Mouse (Mus musculus) stomach, postnatal 0 days (tissue): ENCODE results near the gene Lrg1. TPM values are rescaled to one million over a fixed set of nuclear protein-coding genes. Genes with fewer than 3 reads are reported as not detected.

Experiments used
- ATAC-seq: fragments of 200-750 bp; cut with Nextera tagmentation; 2 replicates; pipeline ENCODE4 v1.8.0; 2017; ENCODE audit not compliant: low FRiP score, low TSS enrichment
- DNase-seq: peaks from one replicate; pipeline ENCODE4 v3.0.0-alpha.2; 2016; ENCODE audit warnings: low spot score
- H3K27ac ChIP-seq: fragments of 300-500 bp; sonication (generic); replicated peaks from 2 replicates; pipeline ENCODE4 v1.5.1; 2014; ENCODE audit warnings: mild to moderate bottlenecking, control low read depth
- H3K27me3 ChIP-seq: fragments of 300-500 bp; sonication (generic); 2 replicates; pipeline ENCODE4 v1.6.1; 2014; ENCODE audit warnings: low read length; ENCODE audit not compliant: control insufficient read depth, insufficient read depth
- H3K36me3 ChIP-seq: fragments of 300-500 bp; sonication (generic); 2 replicates; pipeline ENCODE4 v1.6.1; 2014; ENCODE audit warnings: low read length, mixed read lengths; ENCODE audit not compliant: control insufficient read depth, insufficient read depth
- H3K4me1 ChIP-seq: fragments of 300-500 bp; sonication (generic); replicated peaks from 2 replicates; pipeline ENCODE4 v1.6.1; 2014; ENCODE audit warnings: antibody characterized with exemption; ENCODE audit not compliant: control insufficient read depth, insufficient read depth
- H3K4me2 ChIP-seq: fragments of 300-500 bp; sonication (generic); replicated peaks from 2 replicates; pipeline ENCODE4 v1.6.1; 2014; ENCODE audit warnings: low read depth, mild to moderate bottlenecking, control low read depth, moderate library complexity
- H3K4me3 ChIP-seq: fragments of 300-500 bp; sonication (generic); 2 replicates; pipeline ENCODE4 v1.5.1; 2014; ENCODE audit warnings: low read depth, low read length, control low read depth
- H3K9ac ChIP-seq: fragments of 300-500 bp; sonication (generic); 2 replicates; pipeline ENCODE4 v1.6.1; 2014; ENCODE audit warnings: mild to moderate bottlenecking, low read length, control low read depth, mixed read lengths
- H3K9me3 ChIP-seq: fragments of 300-500 bp; sonication (generic); 2 replicates; pipeline ENCODE4 v1.6.1; 2016; ENCODE audit warnings: low read length; ENCODE audit not compliant: control insufficient read depth
- CTCF ChIP-seq: IDR thresholded peaks from 2 replicates; pipeline ENCODE4 v1.5.1; 2016; ENCODE audit warnings: antibody characterized with exemption, low read depth, mild to moderate bottlenecking, moderate library complexity
- EP300 ChIP-seq: optimal IDR thresholded peaks from 2 replicates; pipeline ENCODE3; 2016; ENCODE audit warnings: antibody characterized with exemption
- WGBS: fragments of 180-500 bp; shearing (Covaris S2); extraction: QIAGEN DNeasy Blood & Tissue Kit; methylation state at CpG from one replicate; pipeline ENCODE4 v1.1.7; 2014; 5-methylcytosine and 5-hydroxymethylcytosine counted together
- polyA plus RNA-seq: library from polyadenylated mRNA; unstranded; fragments of >200 nt; fragmentation: Nextera tagmentation; extraction: Ambion mirVana; gene quantifications from 2 replicates; pipeline ENCODE4 v1.2.1, GENCODE M21; 2015

The Lrg1 gene
- polyA plus RNA-seq, 1 experiment from 2014 or later, result 1.2 TPM

- Histone ChIP-seq H3K27ac (no peak overlapping the region), H3K9ac (no peak overlapping the region), H3K4me3 (no peak overlapping the region), H3K27me3 (no peaks in the 10 kb centered on the region), H3K9me3 (no peaks in the 10 kb centered on the region), H3K36me3 (no peaks in the 10 kb centered on the region), H3K4me2 (peak overlapping the region; percentile 72), H3K4me1 (peaks cover 10% of the 10 kb centered on the region; the same call in 1 of the 2 replicates)
- TF ChIP-seq CTCF (no peak), EP300 (no peak)
- WGBS, result 50% methylated on average over 6 of the region's 6 CpGs
- DNase-seq, result peak; percentile 80
- ATAC-seq, result peak; percentile 61
Observed at GRCm38 (mm10) chr17:56163523-56164102, 41.8 kb upstream of the Lrg1 start.

GRCm38 (mm10) chr17:56162231-56162774 is 40.5 kb upstream of the Lrg1 start, which contains the start of gene Tnfaip8l1:
Tnfaip8l1 (plus strand) TSS chr17:56162477.
- H3K4me1 ChIP-seq, result peaks cover 10% of the 10 kb centered on the region; the same call in 1 of the 2 replicates
- DNase-seq (peak; percentile 96), ATAC-seq (peak; percentile 96)
- 1% methylated on average over 30 of the region's 30 CpGs for WGBS
- no peaks in the 10 kb centered on the region for H3K36me3 ChIP-seq
- TF ChIP-seq CTCF (peak; percentile 23), EP300 (no peak)
- peak within 1 kb of the TSS; percentile 35; the same call in 1 of the 2 replicates for H3K27ac ChIP-seq
- H3K9me3 ChIP-seq, result no peaks in the 10 kb centered on the region
- peak within 1 kb of the TSS; percentile 72 for H3K4me2 ChIP-seq
- H3K27me3 ChIP-seq, result 0 out of 2 replicates have a peak, but pooled peaks cover 2% of the 10 kb centered on the region
- H3K9ac ChIP-seq, result peak within 1 kb of the TSS; percentile 38; the same call in 1 of the 2 replicates
- peak within 1 kb of the TSS; percentile 37 for H3K4me3 ChIP-seq

- Histone ChIP-seq H3K9ac (no peak overlapping the region), H3K4me1 (peaks cover 8% of the 10 kb centered on the region; the same call in 1 of the 2 replicates), H3K36me3 (no peaks in the 10 kb centered on the region), H3K9me3 (no peaks in the 10 kb centered on the region), H3K27me3 (0 out of 2 replicates have a peak, but pooled peaks cover 2% of the 10 kb centered on the region), H3K4me3 (no peak overlapping the region), H3K27ac (no peak overlapping the region), H3K4me2 (no peak overlapping the region)
- ATAC-seq, result no peak
- 6% methylated on average over 9 of the region's 9 CpGs for WGBS
- peak; percentile 75 for DNase-seq
- TF ChIP-seq EP300 (no peak), CTCF (peak; percentile 93)
Observed at GRCm38 (mm10) chr17:56159729-56160128, 37.9 kb upstream of the Lrg1 start.

- Histone ChIP-seq H3K9me3 (no peaks in the 10 kb centered on the region), H3K9ac (no peak overlapping the region), H3K27me3 (0 out of 2 replicates have a peak, but pooled peaks cover 2% of the 10 kb centered on the region), H3K4me1 (no peaks in the 10 kb centered on the region), H3K4me3 (no peak overlapping the region), H3K27ac (no peak overlapping the region), H3K4me2 (no peak overlapping the region), H3K36me3 (no peaks in the 10 kb centered on the region)
- WGBS, result 28% methylated on average over 9 of the region's 9 CpGs
- DNase-seq (peak; percentile 83), ATAC-seq (peak; percentile 68)
- no peak for TF ChIP-seq EP300
- TF ChIP-seq CTCF, result no peak
Observed at GRCm38 (mm10) chr17:56153643-56154042, 31.8 kb upstream of the Lrg1 start.

GRCm38 (mm10) chr17:56149897-56150296 is 28.1 kb upstream of the Lrg1 start:
- Histone ChIP-seq H3K4me3 (no peak overlapping the region), H3K4me1 (no peaks in the 10 kb centered on the region), H3K9ac (no peak overlapping the region), H3K27ac (no peak overlapping the region), H3K27me3 (no peaks in the 10 kb centered on the region; the same call in 1 of the 2 replicates), H3K36me3 (no peaks in the 10 kb centered on the region), H3K4me2 (no peak overlapping the region), H3K9me3 (no peaks in the 10 kb centered on the region)
- WGBS, result 44% methylated on average over 2 of the region's 2 CpGs
- no peak for DNase-seq
- no peak for TF ChIP-seq EP300
- TF ChIP-seq CTCF, result no peak
- ATAC-seq, result no peak
